Mouse (Mus musculus) megakaryocyte, adult 5-6 weeks (primary cell): ENCODE results near the gene Slc17a5. TPM values are rescaled to one million over a fixed set of nuclear protein-coding genes. Genes with fewer than 3 reads are reported as not detected.
"Not testable (repeated sequence)": the region's sequence is repeated elsewhere in the genome, so short reads cannot be mapped to it uniquely, and the experiment has no call there.

Experiments
- ATAC-seq: 2 replicates; pipeline ENCODE4 v1.8.0; 2016; ENCODE audit warnings: mild to moderate bottlenecking, inconsistent platforms; ENCODE audit not compliant: poor library complexity, severe bottlenecking
- total RNA-seq, 2 experiments: library from RNA; stranded (forward) in 1 of 2; stranded (reverse) in 1 of 2; fragments of 153-499, 151-499 nt in 1 of 2; fragments of 221-1000, 200-1000 nt in 1 of 2; gene quantifications; 2 replicates each; pipeline versions ENCODE4 v1.2.3 to v1.2.4; 2015 to 2017

Slc17a5 gene
- total RNA-seq, 2 experiments from 2014 or later, result 5.6 to 10.2 TPM

DNA sequence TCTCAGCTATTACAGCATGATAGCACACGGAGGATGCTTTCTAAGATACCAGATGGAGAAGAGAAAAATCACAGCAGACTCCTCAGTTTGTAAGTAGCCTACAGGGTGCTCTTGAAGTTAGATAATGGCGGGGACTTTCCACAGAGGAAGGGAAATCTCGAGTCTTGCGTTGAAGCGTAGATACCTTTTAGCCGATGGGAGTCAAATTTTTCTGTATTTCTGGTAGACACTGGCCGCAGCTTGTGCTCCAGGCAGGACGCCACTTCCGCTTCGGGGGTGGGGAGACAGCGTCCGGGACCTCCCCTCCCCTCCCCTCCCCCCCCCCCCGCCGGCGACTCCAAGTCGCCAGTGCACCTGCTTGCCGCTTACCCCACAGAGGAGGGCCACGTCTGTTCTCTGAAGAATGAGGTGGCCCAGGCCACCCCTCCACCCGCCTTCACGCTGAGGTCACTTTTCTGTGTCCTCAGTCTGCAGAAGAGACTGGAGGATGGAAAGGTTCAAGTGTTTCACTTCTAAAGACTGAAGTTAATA, 98.9 kb downstream of the Slc17a5 start, which contains the start of gene Eef1a1:
TSS of gene Eef1a1 (minus strand) at position 262 of the 531 bp plus-strand sequence.
- ATAC-seq, result peak; percentile 94

DNA sequence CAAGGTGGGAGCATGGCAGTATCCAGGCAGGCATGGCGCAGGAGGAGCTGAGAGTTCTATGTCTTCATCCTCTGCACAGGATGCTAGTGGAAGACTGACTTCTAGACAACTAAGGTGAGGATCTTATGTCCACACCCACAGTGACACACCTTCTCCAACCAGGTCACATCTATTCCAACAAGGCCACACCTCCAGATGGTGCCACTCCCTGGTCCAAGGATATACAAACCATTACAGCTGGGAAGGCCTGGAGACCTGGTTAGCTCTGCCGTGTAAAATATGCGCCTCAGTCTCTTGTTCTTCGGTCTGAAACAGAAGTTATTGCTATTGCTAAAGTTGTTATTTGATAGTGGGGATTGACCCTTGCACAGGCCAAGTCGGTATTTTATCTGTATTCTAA, 99.8 kb downstream of the Slc17a5 start:
- ATAC-seq, result not testable (repeated sequence)

Other genes starting within 250 kb of the Slc17a5 start
- not detected in 2 replicates for gene Gsta2, start 232.3 kb downstream of the Slc17a5 start, total RNA-seq (2015)
- gene Gsta2, start 232.3 kb downstream of the Slc17a5 start, total RNA-seq (2017), result not detected in 2 replicates
- not detected in 2 replicates for gene Dppa5a, start 219.9 kb downstream of the Slc17a5 start, total RNA-seq (2015)
- not detected in 2 replicates for gene Dppa5a, start 219.9 kb downstream of the Slc17a5 start, total RNA-seq (2017)
- not detected in 2 replicates for gene Ooep, start 209.3 kb downstream of the Slc17a5 start, total RNA-seq (2015)
- not detected in 2 replicates for gene Ooep, start 209.3 kb downstream of the Slc17a5 start, total RNA-seq (2017)
- 0.39 TPM in 1 of 2 replicates, not detected in the other for gene Ddx43, start 192.3 kb downstream of the Slc17a5 start, total RNA-seq (2015)
- 0.08 TPM in 1 of 2 replicates, not detected in the other for gene Ddx43, start 192.3 kb downstream of the Slc17a5 start, total RNA-seq (2017)
- 18.4 and 21.4 TPM in 2 replicates for gene Cgas, start 144.8 kb downstream of the Slc17a5 start, total RNA-seq (2015)
- gene Cgas, start 144.8 kb downstream of the Slc17a5 start, total RNA-seq (2017), result 12.1 and 14.5 TPM in 2 replicates
- 21.1 and 22.3 TPM in 2 replicates for gene Mto1, start 139.8 kb downstream of the Slc17a5 start, total RNA-seq (2015)
- gene Mto1, start 139.8 kb downstream of the Slc17a5 start, total RNA-seq (2017), result 26.4 and 28.9 TPM in 2 replicates
- not detected in 2 replicates for gene Gm17324, start 139.3 kb downstream of the Slc17a5 start, total RNA-seq (2015)
- gene Gm17324, start 139.3 kb downstream of the Slc17a5 start, total RNA-seq (2017), result not detected in 2 replicates
- gene Eef1a1, start 98.9 kb downstream of the Slc17a5 start, total RNA-seq (2015), result 11,658 and 12,645 TPM in 2 replicates
- 9,740 and 9,937 TPM in 2 replicates for gene Eef1a1, start 98.9 kb downstream of the Slc17a5 start, total RNA-seq (2017)
- gene Cd109, start 27.5 kb upstream of the Slc17a5 start, total RNA-seq (2015), result 2.0 and 3.2 TPM in 2 replicates
- gene Cd109, start 27.5 kb upstream of the Slc17a5 start, total RNA-seq (2017), result 2.2 and 2.5 TPM in 2 replicates